Mouse (Mus musculus): Measurements from ENCODE around the gene Baz1b. TPM values are rescaled to one million over a fixed set of nuclear protein-coding genes. Genes with fewer than 3 reads are reported as not detected.
A peak's percentile ranks its signal among the peaks of the same experiment; 100 is the strongest.

Gene Baz1b
- polyA plus RNA-seq, 1 experiment, result 70.7 TPM

- TF ChIP-seq POLR2A (IDR thresholded peaks at IDR 0.05; ENCODE audit: borderline replicate concordance, extremely low read depth, insufficient read depth, insufficient read length, poor library complexity, severe bottlenecking) (no peak), CTCF (IDR thresholded peaks at IDR 0.05; ENCODE audit: borderline replicate concordance, extremely low read depth, insufficient read depth, insufficient read length) (no peak)
- no peak for DNase-seq (ENCODE audit: low read depth)
These were observed 6.3 kb upstream of the Baz1b start for GRCm38 (mm10) chr5:135180796-135181195.

- TF ChIP-seq CTCF (IDR thresholded peaks at IDR 0.05; ENCODE audit: borderline replicate concordance, extremely low read depth, insufficient read depth, insufficient read length) (no peak), POLR2A (IDR thresholded peaks at IDR 0.05; ENCODE audit: borderline replicate concordance, extremely low read depth, insufficient read depth, insufficient read length, poor library complexity, severe bottlenecking) (no peak)
These were observed 5.3 kb upstream of the Baz1b start for GRCm38 (mm10) chr5:135181776-135182175.

GRCm38 (mm10) chr5:135183131-135183861 is 3.8 kb upstream of the Baz1b start:
- DNase-seq (ENCODE audit: low read depth), result peak; percentile 2
- TF ChIP-seq CTCF (IDR thresholded peaks at IDR 0.05; ENCODE audit: borderline replicate concordance, extremely low read depth, insufficient read depth, insufficient read length), result no peak
- no peak for TF ChIP-seq POLR2A (IDR thresholded peaks at IDR 0.05; ENCODE audit: borderline replicate concordance, extremely low read depth, insufficient read depth, insufficient read length, poor library complexity, severe bottlenecking)

More at GRCm38 (mm10) chr5:135181776-135182175, 5.3 kb upstream of the Baz1b start:
- no peak for DNase-seq (ENCODE audit: low read depth)

- TF ChIP-seq CTCF (IDR thresholded peaks at IDR 0.05; ENCODE audit: borderline replicate concordance, extremely low read depth, insufficient read depth, insufficient read length) (no peak), POLR2A (IDR thresholded peaks at IDR 0.05; ENCODE audit: borderline replicate concordance, extremely low read depth, insufficient read depth, insufficient read length, poor library complexity, severe bottlenecking) (no peak)
- DNase-seq (ENCODE audit: low read depth), result no peak
These were observed 2.0 kb upstream of the Baz1b start for GRCm38 (mm10) chr5:135185016-135185415.

GRCm38 (mm10) chr5:135185596-135185995 is 1.5 kb upstream of the Baz1b start:
- TF ChIP-seq CTCF (IDR thresholded peaks at IDR 0.05; ENCODE audit: borderline replicate concordance, extremely low read depth, insufficient read depth, insufficient read length) (no peak), POLR2A (IDR thresholded peaks at IDR 0.05; ENCODE audit: borderline replicate concordance, extremely low read depth, insufficient read depth, insufficient read length, poor library complexity, severe bottlenecking) (no peak)
- peak; percentile 2 for DNase-seq (ENCODE audit: low read depth)

- TF ChIP-seq CTCF (IDR thresholded peaks at IDR 0.05; ENCODE audit: borderline replicate concordance, extremely low read depth, insufficient read depth, insufficient read length) (no peak), POLR2A (IDR thresholded peaks at IDR 0.05; ENCODE audit: borderline replicate concordance, extremely low read depth, insufficient read depth, insufficient read length, poor library complexity, severe bottlenecking) (no peak)
- no peak for DNase-seq (ENCODE audit: low read depth)
These were observed 838 bp upstream of the Baz1b start for GRCm38 (mm10) chr5:135186231-135186620.

- peak; percentile 31 for DNase-seq (ENCODE audit: low read depth)
These were observed 517 bp downstream of the Baz1b start for GRCm38 (mm10) chr5:135187349-135188213.

GRCm38 (mm10) chr5:135188214-135188554 is 1.1 kb downstream of the Baz1b start:
- DNase-seq (ENCODE audit: low read depth), result no peak
- TF ChIP-seq POLR2A (IDR thresholded peaks at IDR 0.05; ENCODE audit: borderline replicate concordance, extremely low read depth, insufficient read depth, insufficient read length, poor library complexity, severe bottlenecking), result no peak
- no peak for TF ChIP-seq CTCF (IDR thresholded peaks at IDR 0.05; ENCODE audit: borderline replicate concordance, extremely low read depth, insufficient read depth, insufficient read length)

More at GRCm38 (mm10) chr5:135187349-135188213, 517 bp downstream of the Baz1b start:
- TF ChIP-seq CTCF (IDR thresholded peaks at IDR 0.05; ENCODE audit: borderline replicate concordance, extremely low read depth, insufficient read depth, insufficient read length), result no peak
- no peak for TF ChIP-seq POLR2A (IDR thresholded peaks at IDR 0.05; ENCODE audit: borderline replicate concordance, extremely low read depth, insufficient read depth, insufficient read length, poor library complexity, severe bottlenecking)

GRCm38 (mm10) chr5:135189281-135190022 is 2.4 kb downstream of the Baz1b start:
- TF ChIP-seq CTCF (IDR thresholded peaks at IDR 0.05; ENCODE audit: borderline replicate concordance, extremely low read depth, insufficient read depth, insufficient read length) (no peak), POLR2A (IDR thresholded peaks at IDR 0.05; ENCODE audit: borderline replicate concordance, extremely low read depth, insufficient read depth, insufficient read length, poor library complexity, severe bottlenecking) (no peak)
- no peak for DNase-seq (ENCODE audit: low read depth)

- DNase-seq (ENCODE audit: low read depth), result peak; percentile 82
- peak; percentile 69; the same call in 1 of the 2 replicates for TF ChIP-seq CTCF (IDR thresholded peaks at IDR 0.05; ENCODE audit: borderline replicate concordance, extremely low read depth, insufficient read depth, insufficient read length)
- no peak for TF ChIP-seq POLR2A (IDR thresholded peaks at IDR 0.05; ENCODE audit: borderline replicate concordance, extremely low read depth, insufficient read depth, insufficient read length, poor library complexity, severe bottlenecking)
These were observed 4.6 kb downstream of the Baz1b start for GRCm38 (mm10) chr5:135191620-135192019.

- TF ChIP-seq CTCF (IDR thresholded peaks at IDR 0.05; ENCODE audit: borderline replicate concordance, extremely low read depth, insufficient read depth, insufficient read length) (no peak), POLR2A (IDR thresholded peaks at IDR 0.05; ENCODE audit: borderline replicate concordance, extremely low read depth, insufficient read depth, insufficient read length, poor library complexity, severe bottlenecking) (no peak)
- peak; percentile 13 for DNase-seq (ENCODE audit: low read depth)
These were observed 5.4 kb downstream of the Baz1b start for GRCm38 (mm10) chr5:135192431-135192830.
